Mouse (Mus musculus) hindbrain, embryonic 15.5 days (tissue): ENCODE measurements around the gene Zfp980. TPM values are rescaled to one million over a fixed set of nuclear protein-coding genes. Genes with fewer than 3 reads are reported as not detected.

Source experiments
- polyA plus RNA-seq: library from polyadenylated mRNA; unstranded; fragments of >200 nt; fragmentation: Nextera tagmentation; extraction: Ambion mirVana; gene quantifications from 2 replicates; pipeline ENCODE4 v1.2.1, GENCODE M21; 2015

Gene Zfp980
- polyA plus RNA-seq, 1 experiment from 2014 or later: not detected

Other genes starting within 250 kb of the Zfp980 start
- 0.05 TPM in 1 of 2 replicates, not detected in the other for gene Zfp990, start 159.9 kb upstream of the Zfp980 start, polyA plus RNA-seq
- gene Gm13212, start 85.5 kb upstream of the Zfp980 start, polyA plus RNA-seq: 0.16 and 0.28 TPM in 2 replicates
- not detected in 2 replicates for gene Zfp986, start 198.1 kb downstream of the Zfp980 start, polyA plus RNA-seq